Mouse (Mus musculus): ENCODE measurements around the gene Cyp2c29.
"Not testable (repeated sequence)": the region's sequence is repeated elsewhere in the genome, so short reads cannot be mapped to it uniquely, and the experiment has no call there.

Gene Cyp2c29

DNA sequence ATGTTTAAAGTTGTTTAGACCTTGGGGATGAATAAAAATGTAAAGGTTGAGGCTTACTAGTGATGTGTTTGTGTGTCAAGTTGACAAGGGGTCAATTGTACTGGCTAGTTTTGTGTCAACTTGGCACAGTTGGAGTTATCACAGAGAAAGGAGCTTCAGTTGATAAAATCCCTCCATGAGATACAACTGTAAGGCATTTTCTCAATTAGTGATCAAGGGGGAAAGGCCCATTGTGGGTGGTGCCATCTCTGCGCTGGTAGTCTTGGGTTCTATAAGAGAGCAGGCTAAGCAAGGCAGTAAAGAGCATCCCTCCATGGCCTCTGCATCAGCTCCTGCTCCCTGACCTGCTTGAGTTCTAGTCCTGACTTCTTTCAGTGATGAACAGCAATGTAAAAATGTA is at the start of gene Cyp2c29:
Cyp2c29 (plus strand) TSS at position 301 of the 400 bp plus-strand sequence.
- DNase-seq (ENCODE audit: low spot score), result not testable (repeated sequence)

DNA sequence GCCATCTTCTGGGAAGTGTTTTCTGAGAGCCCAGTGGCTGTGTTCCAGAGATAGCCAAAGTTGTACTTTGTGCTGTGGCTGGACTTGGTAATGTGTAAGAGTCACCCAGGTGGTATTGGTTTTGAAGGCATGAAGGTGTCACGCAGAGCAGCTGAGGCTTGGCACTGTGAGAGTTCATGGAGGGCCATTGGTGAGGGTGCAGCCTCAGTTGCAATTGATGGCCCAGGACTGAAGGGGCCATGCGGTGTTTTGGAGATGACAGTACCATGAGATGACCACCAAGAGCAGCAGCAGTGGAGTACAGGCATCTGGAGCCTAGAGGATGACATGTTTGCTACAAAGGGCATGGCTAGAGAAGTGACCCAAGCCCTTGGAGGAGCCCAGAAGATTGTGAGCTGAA is 2.2 kb upstream of the Cyp2c29 start:
- not testable (repeated sequence) for DNase-seq (ENCODE audit: low spot score)

- DNase-seq (ENCODE audit: low spot score), result no peak
These were observed 13.6 kb downstream of the Cyp2c29 start for GRCm38 (mm10) chr19:39282801-39283200.

DNA sequence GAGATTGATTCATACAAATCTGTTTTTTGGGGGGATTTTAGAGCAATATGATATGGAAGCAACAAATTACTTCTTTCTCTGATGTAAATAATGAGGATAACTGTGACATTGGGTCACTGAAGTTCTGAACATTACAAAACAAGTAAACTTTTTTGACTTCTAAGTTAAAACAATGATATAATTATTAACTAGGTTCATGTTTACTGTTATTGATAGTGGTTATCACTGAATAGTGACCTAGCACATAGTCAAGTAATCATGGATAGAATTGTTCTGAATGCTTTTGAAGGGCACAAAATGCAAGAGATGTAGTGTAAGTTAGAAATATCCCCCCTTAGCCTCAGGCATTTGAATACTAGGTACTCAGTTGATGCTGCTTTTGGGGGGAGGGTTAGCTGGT is 16.4 kb downstream of the Cyp2c29 start:
- no peak for DNase-seq (ENCODE audit: low spot score)

GRCm38 (mm10) chr19:39286825-39287224 is 17.6 kb downstream of the Cyp2c29 start:
- DNase-seq (ENCODE audit: low spot score), result no peak

GRCm38 (mm10) chr19:39288978-39289377 is 19.8 kb downstream of the Cyp2c29 start:
- no peak for DNase-seq (ENCODE audit: low spot score)
